Mouse (Mus musculus) cerebellum, adult 2 months (tissue): ENCODE data around the gene Dusp11.

Experiments used
- CTCF ChIP-seq: fragments of 200-500 bp; IDR thresholded peaks from 2 replicates; pipeline ENCODE4 v1.5.1; 2011; ENCODE audit warnings: low read depth, mild to moderate bottlenecking, control low read depth, low read length, moderate library complexity, borderline replicate concordance; ENCODE audit not compliant: insufficient read depth
- POLR2A ChIP-seq: fragments of 200-500 bp; IDR thresholded peaks from 2 replicates; pipeline ENCODE4 v1.6.1; 2011; ENCODE audit warnings: low read length, control low read depth, borderline replicate concordance; ENCODE audit not compliant: insufficient read depth

- TF ChIP-seq CTCF (no peak), POLR2A (no peak)
These were observed 51.8 kb downstream of the Dusp11 start for GRCm38 (mm10) chr6:85909704-85910103.
